Mouse (Mus musculus): ENCODE measurements around the gene Plcd3. TPM values are rescaled to one million over a fixed set of nuclear protein-coding genes. Genes with fewer than 3 reads are reported as not detected.

Plcd3 gene
- polyA plus RNA-seq, 1 experiment: 20.6 TPM

GRCm38 (mm10) chr11:103051249-103051691 is 50.2 kb downstream of the Plcd3 start:
- H3K36me3 ChIP-seq (ENCODE audit: control insufficient read depth, insufficient read depth): peaks cover 27% of the 10 kb centered on the region
- no peaks in the 10 kb centered on the region for H3K27me3 ChIP-seq (ENCODE audit: control insufficient read depth, insufficient read depth, insufficient read length)
- no peak overlapping the region for H3K4me3 ChIP-seq
- H3K79me2 ChIP-seq (ENCODE audit: control insufficient read depth, insufficient read depth): peaks cover 7% of the 10 kb centered on the region
- peak overlapping the region; percentile 67 for H3K4me2 ChIP-seq (ENCODE audit: low read depth)
- TF ChIP-seq E2F4 (IDR thresholded peaks at IDR 0.05; ENCODE audit: insufficient read depth) (no peak), SRF (IDR thresholded peaks at IDR 0.05; ENCODE audit: control insufficient read depth, insufficient read length, low read depth) (no peak), USF1 (IDR thresholded peaks at IDR 0.05; ENCODE audit: low read depth) (peak; percentile 19), TCF12 (IDR thresholded peaks at IDR 0.05; ENCODE audit: insufficient read depth, poor library complexity, severe bottlenecking) (no peak), POLR2AphosphoS2 (IDR thresholded peaks at IDR 0.05; ENCODE audit: insufficient read length, low read depth) (peak; percentile 77), MAX (IDR thresholded peaks at IDR 0.05; ENCODE audit: low read depth) (no peak), POLR2A (IDR thresholded peaks at IDR 0.05; ENCODE audit: insufficient read length, low read depth) (peak; percentile 65), TCF3 (IDR thresholded peaks at IDR 0.05; ENCODE audit: insufficient read length, low read depth) (no peak), MYOG (IDR thresholded peaks at IDR 0.05; ENCODE audit: control insufficient read depth in 1 of 3, insufficient read depth in 1 of 3, insufficient read length in 2 of 3, low read depth in 2 of 3) (peak in 1 of 3 experiments; percentile 67), CEBPB (IDR thresholded peaks at IDR 0.05; ENCODE audit: insufficient read depth, poor library complexity, severe bottlenecking) (peak; percentile 89), MYOD1 (IDR thresholded peaks at IDR 0.05; ENCODE audit: control insufficient read depth in 1 of 3, insufficient read length in 2 of 3, low read depth in 2 of 3) (peak in 1 of 3 experiments; percentile 45)
- H3ac ChIP-seq (ENCODE audit: control insufficient read depth, insufficient read length): no peak overlapping the region

- H3K27me3 ChIP-seq (ENCODE audit: control insufficient read depth, insufficient read depth, insufficient read length): no peaks in the 10 kb centered on the region
- TF ChIP-seq TCF12 (IDR thresholded peaks at IDR 0.05; ENCODE audit: insufficient read depth, poor library complexity, severe bottlenecking) (no peak), MYOG (IDR thresholded peaks at IDR 0.05; ENCODE audit: control insufficient read depth in 1 of 3, insufficient read depth in 1 of 3, insufficient read length in 2 of 3, low read depth in 2 of 3) (peak; percentile 0 to 90 (median 59)), TCF3 (IDR thresholded peaks at IDR 0.05; ENCODE audit: insufficient read length, low read depth) (peak; percentile 18), MYOD1 (IDR thresholded peaks at IDR 0.05; ENCODE audit: control insufficient read depth in 1 of 3, insufficient read length in 2 of 3, low read depth in 2 of 3) (peak in 2 of 3 experiments; percentile 44 to 81)
- H3ac ChIP-seq (ENCODE audit: control insufficient read depth, insufficient read length): no peak overlapping the region
- peaks cover 22% of the 10 kb centered on the region for H3K36me3 ChIP-seq (ENCODE audit: control insufficient read depth, insufficient read depth)
- H3K4me2 ChIP-seq (ENCODE audit: low read depth): peak overlapping the region; percentile 67
- H3K4me3 ChIP-seq: no peak overlapping the region
- peaks cover 10% of the 10 kb centered on the region for H3K79me2 ChIP-seq (ENCODE audit: control insufficient read depth, insufficient read depth)
Measured at GRCm38 (mm10) chr11:103050153-103050552, 51.3 kb downstream of the Plcd3 start.

- Histone ChIP-seq H3K79me2 (ENCODE audit: control insufficient read depth, insufficient read depth) (peaks cover 7% of the 10 kb centered on the region), H3K4me3 (no peak overlapping the region), H3K4me2 (ENCODE audit: low read depth) (peak overlapping the region; percentile 67), H3ac (ENCODE audit: control insufficient read depth, insufficient read length) (no peak overlapping the region), H3K36me3 (ENCODE audit: control insufficient read depth, insufficient read depth) (peaks cover 19% of the 10 kb centered on the region), H3K27me3 (ENCODE audit: control insufficient read depth, insufficient read depth, insufficient read length) (no peaks in the 10 kb centered on the region)
- TF ChIP-seq MYOG (IDR thresholded peaks at IDR 0.05; ENCODE audit: control insufficient read depth in 1 of 3, insufficient read depth in 1 of 3, insufficient read length in 2 of 3, low read depth in 2 of 3): peak in 1 of 3 experiments; percentile 62
- peak; percentile 62 for TF ChIP-seq TCF12 (IDR thresholded peaks at IDR 0.05; ENCODE audit: insufficient read depth, poor library complexity, severe bottlenecking)
- peak in 1 of 3 experiments; percentile 59 for TF ChIP-seq MYOD1 (IDR thresholded peaks at IDR 0.05; ENCODE audit: control insufficient read depth in 1 of 3, insufficient read length in 2 of 3, low read depth in 2 of 3)
- TF ChIP-seq E2F4 (IDR thresholded peaks at IDR 0.05; ENCODE audit: insufficient read depth): no peak
Measured at GRCm38 (mm10) chr11:103049611-103050010, 51.8 kb downstream of the Plcd3 start.

- peaks cover 31% of the 10 kb centered on the region for H3K79me2 ChIP-seq (ENCODE audit: control insufficient read depth, insufficient read depth)
- H3K27me3 ChIP-seq (ENCODE audit: control insufficient read depth, insufficient read depth, insufficient read length): no peaks in the 10 kb centered on the region
- H3K4me3 ChIP-seq: no peak overlapping the region
- peaks cover 35% of the 10 kb centered on the region for H3K36me3 ChIP-seq (ENCODE audit: control insufficient read depth, insufficient read depth)
- H3ac ChIP-seq (ENCODE audit: control insufficient read depth, insufficient read length): no peak overlapping the region
- TF ChIP-seq CEBPB (IDR thresholded peaks at IDR 0.05; ENCODE audit: insufficient read depth, poor library complexity, severe bottlenecking): no peak
- TF ChIP-seq E2F4 (IDR thresholded peaks at IDR 0.05; ENCODE audit: insufficient read depth): no peak
- TF ChIP-seq TCF12 (IDR thresholded peaks at IDR 0.05; ENCODE audit: insufficient read depth, poor library complexity, severe bottlenecking): no peak
- no peak for TF ChIP-seq USF1 (IDR thresholded peaks at IDR 0.05; ENCODE audit: low read depth)
- TF ChIP-seq REST (IDR thresholded peaks at IDR 0.05; ENCODE audit: insufficient read depth, insufficient read length): no peak
- TF ChIP-seq POLR2A (IDR thresholded peaks at IDR 0.05; ENCODE audit: insufficient read length, low read depth): no peak
- TF ChIP-seq POLR2AphosphoS2 (IDR thresholded peaks at IDR 0.05; ENCODE audit: insufficient read length, low read depth): no peak
- no peak for TF ChIP-seq MYOD1 (IDR thresholded peaks at IDR 0.05; ENCODE audit: control insufficient read depth in 1 of 3, insufficient read length in 2 of 3, low read depth in 2 of 3)
- TF ChIP-seq MAX (IDR thresholded peaks at IDR 0.05; ENCODE audit: low read depth): no peak
- no peak for TF ChIP-seq SRF (IDR thresholded peaks at IDR 0.05; ENCODE audit: control insufficient read depth, insufficient read length, low read depth)
- TF ChIP-seq TCF3 (IDR thresholded peaks at IDR 0.05; ENCODE audit: insufficient read length, low read depth): no peak
- TF ChIP-seq MYOG (IDR thresholded peaks at IDR 0.05; ENCODE audit: control insufficient read depth in 1 of 3, insufficient read depth in 1 of 3, insufficient read length in 2 of 3, low read depth in 2 of 3): no peak
- no peak overlapping the region for H3K4me2 ChIP-seq (ENCODE audit: low read depth)
Measured at GRCm38 (mm10) chr11:103046286-103046685, 55.2 kb downstream of the Plcd3 start.

- Histone ChIP-seq H3K79me2 (ENCODE audit: control insufficient read depth, insufficient read depth) (peaks cover 54% of the 10 kb centered on the region), H3ac (ENCODE audit: control insufficient read depth, insufficient read length) (no peak overlapping the region), H3K4me2 (ENCODE audit: low read depth) (no peak overlapping the region), H3K36me3 (ENCODE audit: control insufficient read depth, insufficient read depth) (peaks cover 35% of the 10 kb centered on the region), H3K4me3 (no peak overlapping the region), H3K27me3 (ENCODE audit: control insufficient read depth, insufficient read depth, insufficient read length) (no peaks in the 10 kb centered on the region)
- TF ChIP-seq REST (IDR thresholded peaks at IDR 0.05; ENCODE audit: insufficient read depth, insufficient read length) (no peak), MYOD1 (IDR thresholded peaks at IDR 0.05; ENCODE audit: control insufficient read depth in 1 of 3, insufficient read length in 2 of 3, low read depth in 2 of 3) (no peak), MYOG (IDR thresholded peaks at IDR 0.05; ENCODE audit: control insufficient read depth in 1 of 3, insufficient read depth in 1 of 3, insufficient read length in 2 of 3, low read depth in 2 of 3) (no peak), MAX (IDR thresholded peaks at IDR 0.05; ENCODE audit: low read depth) (no peak), POLR2A (IDR thresholded peaks at IDR 0.05; ENCODE audit: insufficient read length, low read depth) (no peak), SRF (IDR thresholded peaks at IDR 0.05; ENCODE audit: control insufficient read depth, insufficient read length, low read depth) (no peak), TCF12 (IDR thresholded peaks at IDR 0.05; ENCODE audit: insufficient read depth, poor library complexity, severe bottlenecking) (no peak), TCF3 (IDR thresholded peaks at IDR 0.05; ENCODE audit: insufficient read length, low read depth) (no peak), USF1 (IDR thresholded peaks at IDR 0.05; ENCODE audit: low read depth) (no peak), E2F4 (IDR thresholded peaks at IDR 0.05; ENCODE audit: insufficient read depth) (no peak), POLR2AphosphoS2 (IDR thresholded peaks at IDR 0.05; ENCODE audit: insufficient read length, low read depth) (no peak), CEBPB (IDR thresholded peaks at IDR 0.05; ENCODE audit: insufficient read depth, poor library complexity, severe bottlenecking) (no peak)
Measured at GRCm38 (mm10) chr11:103043982-103044381, 57.5 kb downstream of the Plcd3 start.

Data from myocyte (in vitro differentiated cells).